Mouse (Mus musculus) heart, adult 2 months (tissue): ENCODE data around the gene Fos. TPM values are rescaled to one million over a fixed set of nuclear protein-coding genes. Genes with fewer than 3 reads are reported as not detected.

Source experiments
- DNase-seq, 2 experiments: peaks; one replicate each; pipeline ENCODE4 v3.0.0; 2021
- H3K27ac ChIP-seq: fragments of 200-600 bp; 2 replicates; pipeline ENCODE4 v1.8.1; 2022
- H3K27me3 ChIP-seq: fragments of 200-500 bp; 2 replicates; pipeline ENCODE4 v1.6.1; 2012; ENCODE audit warnings: mild to moderate bottlenecking, low read length, inconsistent platforms, mixed read lengths; ENCODE audit not compliant: control insufficient read depth, insufficient read depth
- H3K36me3 ChIP-seq: fragments of 200-500 bp; 2 replicates; pipeline ENCODE4 v1.6.1; 2012; ENCODE audit warnings: low read length, inconsistent platforms; ENCODE audit not compliant: control insufficient read depth, insufficient read depth
- H3K4me1 ChIP-seq: fragments of 200-500 bp; 2 replicates; pipeline ENCODE4 v1.6.1; 2011; ENCODE audit warnings: low read length; ENCODE audit not compliant: control insufficient read depth, insufficient read depth
- H3K4me3 ChIP-seq: fragments of 200-600 bp; 2 replicates; pipeline ENCODE4 v1.8.1; 2022
- H3K79me2 ChIP-seq: fragments of 200-500 bp; replicated peaks from 2 replicates; pipeline ENCODE4 v1.6.1; 2012; ENCODE audit warnings: mild to moderate bottlenecking, inconsistent platforms, low read length, moderate library complexity, mixed read lengths; ENCODE audit not compliant: control insufficient read depth, insufficient read depth
- H3K9ac ChIP-seq: fragments of 200-500 bp; 2 replicates; pipeline ENCODE4 v1.6.1; 2012; ENCODE audit warnings: low read depth, mild to moderate bottlenecking, control low read depth, inconsistent platforms, low read length, mixed read lengths
- CTCF ChIP-seq: fragments of 200-600 bp; IDR thresholded peaks from 2 replicates; pipeline ENCODE4 v1.8.1; 2022; ENCODE audit warnings: antibody characterized with exemption, mild to moderate bottlenecking, moderate library complexity
- EP300 ChIP-seq: fragments of 200-500 bp; IDR thresholded peaks from 2 replicates; pipeline ENCODE4 v1.6.1; 2011; ENCODE audit warnings: low read depth, low read length, control low read depth; ENCODE audit not compliant: insufficient read depth
- POLR2A ChIP-seq: fragments of 200-500 bp; IDR thresholded peaks from 2 replicates; pipeline ENCODE4 v1.6.1; 2011; ENCODE audit warnings: mild to moderate bottlenecking, low read depth, low read length, control low read depth; ENCODE audit not compliant: insufficient read depth
- WGBS: fragments of 180-500 bp; shearing (Covaris S2); methylation state at CpG from one replicate; pipeline ENCODE4 v1.1.7; 2018; 5-methylcytosine and 5-hydroxymethylcytosine counted together
- intact Hi-C: fragments of 180-260 bp; cut with DNase I; formaldehyde crosslinking; loops from one replicate; pipeline ENCODE4 v1.15.1; 2025
- polyA plus RNA-seq: library from polyadenylated mRNA; depleted of rRNA; stranded (reverse); fragments of >200 nt; gene quantifications from 2 replicates; pipeline ENCODE4 v1.2.3, GENCODE M21; 2012
- total RNA-seq, 2 experiments: library from RNA; stranded (reverse); gene quantifications; 2 replicates each; pipeline ENCODE4 v1.2.3; 2021

The Fos gene
- total and polyA plus RNA-seq, 3 experiments, result 3.0 to 9.1 (median 5.7) TPM

GRCm38 (mm10) chr12:85447009-85447408 lies 26.7 kb upstream of the Fos start:
- Histone ChIP-seq H3K27ac (no peak overlapping the region), H3K4me1 (peaks cover 4% of the 10 kb centered on the region; the same call in 1 of the 2 replicates), H3K9ac (no peak overlapping the region), H3K27me3 (no peaks in the 10 kb centered on the region), H3K79me2 (no peaks in the 10 kb centered on the region), H3K4me3 (no peak overlapping the region), H3K36me3 (no peaks in the 10 kb centered on the region)
- TF ChIP-seq CTCF, result no peak
- no peak for TF ChIP-seq POLR2A
- no peak for TF ChIP-seq EP300
- WGBS, result 76% methylated on average over 6 of the region's 6 CpGs
- no peak for DNase-seq
- intact Hi-C loops, result no loop called here

DNA sequence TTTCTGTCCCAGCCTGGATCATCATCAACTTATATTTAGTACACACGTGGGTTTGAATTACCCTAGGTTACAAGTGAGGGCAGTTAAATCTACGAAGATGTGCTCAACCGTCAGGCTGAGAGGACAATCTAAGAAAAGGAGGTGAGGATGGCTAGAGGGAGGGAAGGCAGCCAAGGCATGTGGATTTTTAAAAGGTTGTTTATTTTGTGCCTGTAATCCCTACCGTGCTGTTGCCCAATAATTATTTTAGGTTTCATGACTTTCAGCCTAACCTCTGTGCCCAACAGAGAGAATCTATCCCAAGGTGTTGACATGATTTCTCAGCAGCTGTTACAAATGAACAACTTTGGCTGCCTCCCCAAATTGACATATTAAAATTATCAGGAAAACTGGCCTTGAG lies 26.2 kb upstream of the Fos start:
- intact Hi-C loops, result no loop called here

GRCm38 (mm10) chr12:85449478-85449877 lies 24.2 kb upstream of the Fos start:
- intact Hi-C loops, result no loop called here
- no peak for DNase-seq
- no peak overlapping the region for H3K4me3 ChIP-seq
- H3K9ac ChIP-seq, result no peak overlapping the region
- no peaks in the 10 kb centered on the region for H3K27me3 ChIP-seq
- no peak overlapping the region for H3K27ac ChIP-seq
- peaks cover 6% of the 10 kb centered on the region; the same call in 1 of the 2 replicates for H3K4me1 ChIP-seq
- no peak for TF ChIP-seq CTCF
- no peak for TF ChIP-seq POLR2A
- TF ChIP-seq EP300, result no peak
- WGBS, result 97% methylated on average over 1 of the region's 1 CpGs
- H3K79me2 ChIP-seq, result no peaks in the 10 kb centered on the region
- H3K36me3 ChIP-seq, result no peaks in the 10 kb centered on the region

More for the DNA sequence above, 26.2 kb upstream of the Fos start:
- TF ChIP-seq EP300, result no peak
- no peak for TF ChIP-seq POLR2A
- no peak for TF ChIP-seq CTCF
- Histone ChIP-seq H3K9ac (no peak overlapping the region), H3K36me3 (no peaks in the 10 kb centered on the region), H3K4me1 (peaks cover 7% of the 10 kb centered on the region; the same call in 1 of the 2 replicates), H3K79me2 (no peaks in the 10 kb centered on the region), H3K27ac (no peak overlapping the region), H3K27me3 (no peaks in the 10 kb centered on the region), H3K4me3 (no peak overlapping the region)
- DNase-seq, result no peak
- WGBS, result 22% methylated on average over 4 of the region's 4 CpGs

DNA sequence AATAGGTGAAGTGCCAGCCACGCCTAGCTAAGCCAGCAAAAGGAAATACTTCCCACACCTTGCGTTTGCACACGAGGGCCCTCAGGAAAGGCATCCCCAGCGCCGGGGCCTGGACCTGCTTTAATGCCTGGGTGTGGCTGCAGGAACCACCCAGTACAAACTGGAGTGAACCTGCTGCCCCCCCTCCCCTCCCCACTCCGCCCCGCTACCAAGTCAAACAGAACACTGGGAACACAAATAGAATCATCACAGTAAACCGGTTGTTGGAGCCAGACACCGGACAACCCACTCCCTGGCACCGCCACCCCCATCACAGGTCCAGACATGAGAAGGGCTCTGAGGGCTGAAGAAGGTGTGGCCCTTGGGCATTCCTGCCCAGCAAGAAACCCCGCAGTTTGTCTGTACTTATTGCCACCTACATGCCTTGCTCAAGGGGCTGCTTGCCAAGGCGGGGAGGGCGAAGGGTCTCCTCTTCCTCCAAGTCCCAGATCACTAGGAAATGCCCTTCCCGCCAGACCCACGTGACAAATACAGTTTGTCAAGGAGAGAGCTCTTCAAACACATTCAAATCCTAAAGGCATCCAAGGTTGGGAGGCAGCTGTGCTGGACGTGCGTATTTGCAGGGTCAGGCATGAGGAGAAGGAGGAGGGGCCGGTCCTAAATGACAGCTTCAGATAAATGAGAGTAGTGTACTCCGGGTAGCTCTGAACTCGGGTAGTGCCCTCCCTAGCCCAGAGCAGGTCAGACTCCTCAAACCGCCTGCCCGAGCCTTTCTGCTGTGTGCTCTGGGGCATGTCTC lies 21.8 kb upstream of the Fos start:
- peak; percentile 24 to 35 for DNase-seq

GRCm38 (mm10) chr12:85455065-85456058 lies 18.3 kb upstream of the Fos start:
- Histone ChIP-seq H3K36me3 (no peaks in the 10 kb centered on the region), H3K9ac (peak overlapping the region; percentile 60), H3K4me1 (peaks cover 9% of the 10 kb centered on the region), H3K79me2 (no peaks in the 10 kb centered on the region), H3K4me3 (peak overlapping the region; percentile 65), H3K27me3 (no peaks in the 10 kb centered on the region), H3K27ac (peak overlapping the region; percentile 99)
- intact Hi-C loops, result loop anchor here (1.0 kb wide), 2 partner anchors 17 to 31 kb away; no protein-coding TSS in a partner anchor
- WGBS, result under 1% methylated on average over 44 of the region's 44 CpGs
- peak; percentile 97 to 99 for DNase-seq
- peak; percentile 80; the same call in 1 of the 2 replicates for TF ChIP-seq EP300
- peak; percentile 94 for TF ChIP-seq POLR2A
- TF ChIP-seq CTCF, result peak; percentile 38

More for the DNA sequence above, 21.8 kb upstream of the Fos start:
- no peaks in the 10 kb centered on the region for H3K27me3 ChIP-seq
- WGBS, result 18% methylated on average over 22 of the region's 22 CpGs
- no peak overlapping the region for H3K4me3 ChIP-seq
- peaks cover 9% of the 10 kb centered on the region for H3K4me1 ChIP-seq
- H3K36me3 ChIP-seq, result no peaks in the 10 kb centered on the region
- no peaks in the 10 kb centered on the region for H3K79me2 ChIP-seq
- TF ChIP-seq CTCF (no peak), EP300 (no peak), POLR2A (no peak)
- H3K9ac ChIP-seq, result no peak overlapping the region
- intact Hi-C loops, result no loop called here
- H3K27ac ChIP-seq, result no peak overlapping the region
